ENCODE assay signal across 23 mouse cellular contexts in genomic region chr1:19681024-19681778, GRCm38 (mm10).
DNase-seq lines count a peak whose midpoint lies in the region; ATAC-seq lines count a peak whose summit lies in the region.
"Had no signal": no experiment of that assay in that cellular context is flagged by ENCODE, and none has a peak within 500 bp of the region (broad histone marks: within the 10 kb centered on the region; RNA-seq: fewer than 3 reads in every experiment).

No protein-coding gene starts in this region.

- H3K4me2 ChIP-seq in hindbrain, embryonic 12.5 days (replicated peaks): no peak overlapping the region
- no peak overlapping the region for H3K4me2 ChIP-seq in hindbrain, embryonic 16.5 days (ENCODE audit: low read length)
- H3K4me2 ChIP-seq in embryonic facial prominence, embryonic 11.5 days (ENCODE audit: low read depth, low read length): no peak overlapping the region
- H3K4me2 ChIP-seq in midbrain, embryonic 16.5 days (ENCODE audit: low read length): no peak overlapping the region
- H3K4me2 ChIP-seq in kidney, embryonic 16.5 days (replicated peaks; ENCODE audit: low read depth, low read length): no peak overlapping the region
- H3K4me2 ChIP-seq: forebrain, embryonic 15.5 days; limb, embryonic 12.5 days; liver, embryonic 11.5 days had no signal

- no peaks in the 10 kb centered on the region for H3K27me3 ChIP-seq in hindbrain, embryonic 12.5 days
- H3K27me3 ChIP-seq in hindbrain, embryonic 16.5 days (replicated peaks; ENCODE audit: control insufficient read depth, insufficient read depth, low read length): no peaks in the 10 kb centered on the region
- no peaks in the 10 kb centered on the region for H3K27me3 ChIP-seq in embryonic facial prominence, embryonic 11.5 days (ENCODE audit: control insufficient read depth, insufficient read depth, low read length)
- H3K27me3 ChIP-seq in midbrain, embryonic 16.5 days (ENCODE audit: control insufficient read depth, insufficient read depth, low read depth, low read length): no peaks in the 10 kb centered on the region
- no peaks in the 10 kb centered on the region for H3K27me3 ChIP-seq in kidney, embryonic 16.5 days (ENCODE audit: insufficient read depth, low read length)
- H3K27me3 ChIP-seq: forebrain, embryonic 15.5 days; limb, embryonic 12.5 days had no signal

- no peaks in the 10 kb centered on the region for H3K36me3 ChIP-seq in hindbrain, embryonic 12.5 days
- no peaks in the 10 kb centered on the region for H3K36me3 ChIP-seq in hindbrain, embryonic 16.5 days (ENCODE audit: control insufficient read depth, insufficient read depth, low read length)
- H3K36me3 ChIP-seq in embryonic facial prominence, embryonic 11.5 days (replicated peaks; ENCODE audit: control insufficient read depth, insufficient read depth, low read depth, low read length): no peaks in the 10 kb centered on the region
- no peaks in the 10 kb centered on the region for H3K36me3 ChIP-seq in midbrain, embryonic 16.5 days (ENCODE audit: control insufficient read depth, insufficient read depth, low read length)
- H3K36me3 ChIP-seq in kidney, embryonic 16.5 days (ENCODE audit: insufficient read depth, low read length): no peaks in the 10 kb centered on the region
- H3K36me3 ChIP-seq: forebrain, embryonic 15.5 days; heart, embryonic 10.5 days; limb, embryonic 12.5 days had no signal

- no peak overlapping the region for H3K4me3 ChIP-seq in hindbrain, embryonic 12.5 days
- H3K4me3 ChIP-seq in hindbrain, embryonic 16.5 days (ENCODE audit: low read length): no peak overlapping the region
- no peak overlapping the region for H3K4me3 ChIP-seq in embryonic facial prominence, embryonic 11.5 days (ENCODE audit: low read depth, low read length)
- H3K4me3 ChIP-seq in midbrain, embryonic 16.5 days (ENCODE audit: low read depth, low read length): no peak overlapping the region
- H3K4me3 ChIP-seq in kidney, embryonic 16.5 days (ENCODE audit: low read length): no peak overlapping the region
- H3K4me3 ChIP-seq: forebrain, embryonic 15.5 days; heart, embryonic 10.5 days; limb, embryonic 12.5 days had no signal

- peak; percentile 67 for DNase-seq in embryo, embryonic 10 days (ENCODE audit: low spot score)
- peak; percentile 50 for DNase-seq in embryonic facial prominence, embryonic 11.5 days (ENCODE audit: low spot score)
- no peak for DNase-seq in layer of hippocampus, adult 9-10 months (ENCODE audit: low spot score)
- DNase-seq: adrenal gland, postnatal 14 days; cerebellum, adult 9-10 months; gastrocnemius, postnatal 10 days; kidney, adult 2 months; kidney, postnatal 10 days; layer of hippocampus, postnatal 36 days; liver, postnatal 0 days; thymus, adult 2 months had no signal

- no peaks in the 10 kb centered on the region for H3K9me3 ChIP-seq in hindbrain, embryonic 12.5 days (replicated peaks)
- H3K9me3 ChIP-seq in hindbrain, embryonic 16.5 days (ENCODE audit: control insufficient read depth, low read length): no peaks in the 10 kb centered on the region
- no peaks in the 10 kb centered on the region for H3K9me3 ChIP-seq in embryonic facial prominence, embryonic 11.5 days (replicated peaks; ENCODE audit: control insufficient read depth, low read length)
- no peaks in the 10 kb centered on the region for H3K9me3 ChIP-seq in midbrain, embryonic 16.5 days (replicated peaks; ENCODE audit: control insufficient read depth, low read length, poor library complexity, severe bottlenecking)
- no peaks in the 10 kb centered on the region for H3K9me3 ChIP-seq in kidney, embryonic 16.5 days (ENCODE audit: low read length)
- H3K9me3 ChIP-seq: forebrain, embryonic 15.5 days; heart, embryonic 10.5 days; limb, embryonic 12.5 days had no signal

- no peak overlapping the region for H3K9ac ChIP-seq in hindbrain, embryonic 12.5 days
- H3K9ac ChIP-seq in hindbrain, embryonic 16.5 days (ENCODE audit: low read depth, low read length): no peak overlapping the region
- no peak overlapping the region for H3K9ac ChIP-seq in embryonic facial prominence, embryonic 11.5 days (replicated peaks; ENCODE audit: low read length)
- H3K9ac ChIP-seq in midbrain, embryonic 16.5 days (ENCODE audit: low read depth, low read length): no peak overlapping the region
- no peak overlapping the region for H3K9ac ChIP-seq in kidney, embryonic 16.5 days (replicated peaks; ENCODE audit: low read length)
- H3K9ac ChIP-seq: forebrain, embryonic 15.5 days; limb, embryonic 12.5 days; liver, postnatal 0 days had no signal

- peak; percentile 35; the same call in 1 of the 2 replicates for ATAC-seq in hindbrain, embryonic 12.5 days (ENCODE audit: low FRiP score)
- no peak for ATAC-seq in hindbrain, embryonic 16.5 days
- peak; percentile 59; the same call in 1 of the 2 replicates for ATAC-seq in embryonic facial prominence, embryonic 11.5 days (replicated peaks; ENCODE audit: insufficient number of reproducible peaks, low FRiP score, low TSS enrichment, low read depth)
- ATAC-seq in midbrain, embryonic 16.5 days: peak; percentile 56
- ATAC-seq in kidney, embryonic 16.5 days (ENCODE audit: low FRiP score, low TSS enrichment): no peak
- ATAC-seq: CD4-positive, CD25-positive, alpha-beta regulatory T cell, adult 4 months; forebrain, embryonic 15.5 days; liver, postnatal 0 days; lung, postnatal 0 days had no signal

- H3K27ac ChIP-seq in hindbrain, embryonic 12.5 days: no peak overlapping the region
- H3K27ac ChIP-seq in hindbrain, embryonic 16.5 days (ENCODE audit: low read depth, low read length): no peak overlapping the region
- H3K27ac ChIP-seq in embryonic facial prominence, embryonic 11.5 days (replicated peaks; ENCODE audit: low read depth, low read length): no peak overlapping the region
- H3K27ac ChIP-seq in midbrain, embryonic 16.5 days (ENCODE audit: low read length): no peak overlapping the region
- H3K27ac ChIP-seq in kidney, embryonic 16.5 days (ENCODE audit: low read length): no peak overlapping the region
- H3K27ac ChIP-seq: forebrain, embryonic 15.5 days; heart, embryonic 10.5 days; limb, embryonic 12.5 days; macrophage; stomach, postnatal 0 days had no signal

- WGBS in hindbrain, embryonic 12.5 days: 27% methylated on average over 12 of the region's 12 CpGs
- 34% methylated on average over 12 of the region's 12 CpGs for WGBS in hindbrain, embryonic 16.5 days
- 29% methylated on average over 12 of the region's 12 CpGs for WGBS in embryonic facial prominence, embryonic 11.5 days
- 50% methylated on average over 12 of the region's 12 CpGs for WGBS in midbrain, embryonic 16.5 days
- WGBS in kidney, embryonic 16.5 days: 31% methylated on average over 12 of the region's 12 CpGs

- H3K4me1 ChIP-seq in hindbrain, embryonic 12.5 days: no peaks in the 10 kb centered on the region
- H3K4me1 ChIP-seq in hindbrain, embryonic 16.5 days (ENCODE audit: control insufficient read depth, insufficient read depth, low read depth, low read length): no peaks in the 10 kb centered on the region
- no peaks in the 10 kb centered on the region for H3K4me1 ChIP-seq in embryonic facial prominence, embryonic 11.5 days (ENCODE audit: control insufficient read depth, insufficient read depth, low read length)
- H3K4me1 ChIP-seq in midbrain, embryonic 16.5 days (ENCODE audit: control insufficient read depth, insufficient read depth, low read length): no peaks in the 10 kb centered on the region
- H3K4me1 ChIP-seq in kidney, embryonic 16.5 days (ENCODE audit: insufficient read depth, low read length): no peaks in the 10 kb centered on the region
- H3K4me1 ChIP-seq: forebrain, embryonic 15.5 days; heart, embryonic 10.5 days; limb, embryonic 12.5 days had no signal

Comparison
In these comparisons a context has a peak if more than half of its experiments do, and no peak if none do; other contexts are left out.
1. ATAC-seq: peak in hindbrain, embryonic 12.5 days (single experiment), embryonic facial prominence, embryonic 11.5 days (single experiment) and midbrain, embryonic 16.5 days (single experiment); none in hindbrain, embryonic 16.5 days (single experiment) and kidney, embryonic 16.5 days (single experiment).